Mouse (Mus musculus) olfactory bulb, adult 2 months (tissue): ENCODE measurements around the gene Klhl35.

ENCODE experiments used
- CTCF ChIP-seq: fragments of 200-500 bp; IDR thresholded peaks from 2 replicates; pipeline ENCODE4 v1.5.1; 2012; ENCODE audit warnings: low read depth, mild to moderate bottlenecking, low read length, moderate library complexity; ENCODE audit not compliant: insufficient read depth
- POLR2A ChIP-seq: fragments of 200-500 bp; IDR thresholded peaks from 2 replicates; pipeline ENCODE4 v1.6.1; 2012; ENCODE audit warnings: mild to moderate bottlenecking, low read depth, low read length, moderate library complexity; ENCODE audit not compliant: insufficient read depth

GRCm38 (mm10) chr7:99473638-99474407 is 8.0 kb downstream of the Klhl35 start:
- TF ChIP-seq CTCF (no peak), POLR2A (no peak)
